Mouse (Mus musculus): Measurements from ENCODE around the gene Capn9. TPM values are rescaled to one million over a fixed set of nuclear protein-coding genes. Genes with fewer than 3 reads are reported as not detected.

Gene Capn9
- total and polyA plus RNA-seq, 3 experiments = 0.10 TPM; not detected in 2

DNA sequence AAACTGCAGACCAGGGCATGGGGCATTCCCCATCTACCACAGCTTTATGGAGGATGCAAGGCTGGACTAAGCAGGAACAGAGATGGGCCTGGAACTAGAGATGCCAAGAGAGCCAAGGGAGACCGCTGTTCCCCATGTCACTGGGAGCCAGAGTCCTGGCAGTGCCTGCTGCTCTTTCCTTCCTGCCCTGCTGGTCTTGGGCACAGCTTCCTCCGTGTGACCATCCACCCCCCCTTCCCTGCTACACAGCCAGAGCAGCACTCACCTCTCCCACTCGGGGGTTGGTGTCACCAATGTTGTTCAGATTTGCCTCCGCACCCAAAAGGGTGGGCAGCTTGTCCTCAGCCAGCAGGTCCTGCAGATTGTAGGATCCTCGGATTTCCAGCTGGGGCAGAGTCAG, 18.4 kb upstream of the Capn9 start:
- no peak for TF ChIP-seq CHD2 (IDR thresholded peaks at IDR 0.05; ENCODE audit: low read length)
- TF ChIP-seq TBP (conservative IDR thresholded peaks at IDR 0.05; ENCODE audit: low read depth, low read length) = no peak
- TF ChIP-seq GABPA (IDR thresholded peaks at IDR 0.05; ENCODE audit: insufficient replicate concordance, low read depth, low read length) = no peak
- Histone ChIP-seq H3K4me2 (ENCODE audit: insufficient read depth, low read depth, poor library complexity, severe bottlenecking) (no peak overlapping the region), H3K9me3 (replicated peaks; ENCODE audit: low read length) (no peaks in the 10 kb centered on the region), H3K36me3 (replicated peaks in 1 of 2; ENCODE audit: control insufficient read depth in 1 of 2, insufficient read depth in 1 of 2, low read length in 1 of 2) (peaks cover 5 to 22% of the 10 kb centered on the region in 2 experiments), H3K27me3 (replicated peaks) (peaks cover 16% of the 10 kb centered on the region), H3K4me1 (ENCODE audit: control insufficient read depth in 1 of 2, insufficient read depth in 2 of 2) (peaks cover 0 to 2% of the 10 kb centered on the region in 2 experiments; a peak in 1 of 4 replicates), H3K4me3 (replicated peaks in 1 of 3; ENCODE audit: low read depth in 2 of 3, low read length in 2 of 3, poor library complexity in 1 of 3) (no peak overlapping the region), H3K27ac (ENCODE audit: insufficient read depth, low read depth) (no peak overlapping the region), H3K9ac (ENCODE audit: insufficient read depth, low read depth) (no peak overlapping the region), H3K79me2 (replicated peaks; ENCODE audit: control insufficient read depth, extremely low read depth, insufficient read depth, poor library complexity, severe bottlenecking) (no peaks in the 10 kb centered on the region)
- in situ Hi-C loops (cut with MboI; ENCODE audit: low pct_ligation_motif_present, low pct_unique_long_range_greater_than_20kb, low sequenced_read_pairs) = no loop called here
- dilution Hi-C loops (cut with MboI; ENCODE audit: extremely low pct_ligation_motif_present, extremely low pct_unique_long_range_greater_than_20kb, low sequenced_read_pairs) = no loop called here
- DNase-seq (ENCODE audit: extremely low read depth) = no peak

DNA sequence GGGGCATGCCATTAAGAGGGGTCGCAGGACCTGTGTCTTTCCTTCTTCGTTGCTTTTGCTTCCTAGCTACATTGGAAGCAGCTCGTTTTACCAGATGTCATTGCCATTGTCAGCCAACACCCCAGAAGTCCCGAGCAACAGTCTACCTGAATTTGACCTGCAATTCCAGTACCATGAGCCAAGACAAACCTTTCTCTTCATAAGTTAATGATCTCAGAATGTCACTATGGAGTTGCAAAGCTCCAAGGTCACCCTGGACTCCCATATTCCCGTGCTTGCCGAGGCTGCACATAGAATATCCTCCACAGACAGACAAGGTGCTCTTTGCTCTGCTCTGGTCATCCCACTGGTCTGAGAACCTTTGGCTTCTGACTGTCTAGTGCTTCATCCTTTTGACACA, 8.8 kb upstream of the Capn9 start:
- no peak for DNase-seq (ENCODE audit: extremely low read depth)
- dilution Hi-C loops (cut with MboI; ENCODE audit: extremely low pct_ligation_motif_present, extremely low pct_unique_long_range_greater_than_20kb, low sequenced_read_pairs) = no loop called here
- Histone ChIP-seq H3K27me3 (replicated peaks) (peaks cover 79% of the 10 kb centered on the region), H3K4me3 (replicated peaks in 1 of 3; ENCODE audit: low read depth in 2 of 3, low read length in 2 of 3, poor library complexity in 1 of 3) (no peak overlapping the region), H3K79me2 (replicated peaks; ENCODE audit: control insufficient read depth, extremely low read depth, insufficient read depth, poor library complexity, severe bottlenecking) (no peaks in the 10 kb centered on the region), H3K9me3 (replicated peaks; ENCODE audit: low read length) (no peaks in the 10 kb centered on the region), H3K9ac (ENCODE audit: insufficient read depth, low read depth) (no peak overlapping the region), H3K4me2 (ENCODE audit: insufficient read depth, low read depth, poor library complexity, severe bottlenecking) (no peak overlapping the region), H3K4me1 (ENCODE audit: control insufficient read depth in 1 of 2, insufficient read depth in 2 of 2) (peaks cover 3 to 12% of the 10 kb centered on the region in 2 experiments; a peak in 3 of 4 replicates), H3K36me3 (replicated peaks in 1 of 2; ENCODE audit: control insufficient read depth in 1 of 2, insufficient read depth in 1 of 2, low read length in 1 of 2) (no peaks in the 10 kb centered on the region), H3K27ac (ENCODE audit: insufficient read depth, low read depth) (no peak overlapping the region)
- in situ Hi-C loops (cut with MboI; ENCODE audit: low pct_ligation_motif_present, low pct_unique_long_range_greater_than_20kb, low sequenced_read_pairs) = no loop called here
- no peak for TF ChIP-seq RAD21 (IDR thresholded peaks at IDR 0.05; ENCODE audit: low read depth, low read length)
- TF ChIP-seq ZMIZ1 (IDR thresholded peaks at IDR 0.05; ENCODE audit: low read depth, low read length) = no peak
- TF ChIP-seq CHD1 (IDR thresholded peaks at IDR 0.05; ENCODE audit: low read depth, low read length) = no peak
- no peak for TF ChIP-seq ZNF384 (IDR thresholded peaks at IDR 0.05; ENCODE audit: low read depth, low read length)
- no peak for TF ChIP-seq JUND (conservative IDR thresholded peaks at IDR 0.05; ENCODE audit: low read depth, low read length)
- TF ChIP-seq CHD2 (IDR thresholded peaks at IDR 0.05; ENCODE audit: low read length) = no peak
- TF ChIP-seq EP300 (IDR thresholded peaks at IDR 0.05; ENCODE audit: low read length) = no peak
- TF ChIP-seq RCOR1 (conservative IDR thresholded peaks at IDR 0.05; ENCODE audit: low read depth, low read length) = no peak
- TF ChIP-seq NELFE (IDR thresholded peaks at IDR 0.05; ENCODE audit: low read depth, low read length) = no peak
- no peak for TF ChIP-seq HCFC1 (IDR thresholded peaks at IDR 0.05; ENCODE audit: low read depth, low read length)
- TF ChIP-seq UBTF (IDR thresholded peaks at IDR 0.05; ENCODE audit: low read depth, low read length) = no peak
- TF ChIP-seq ZKSCAN1 (IDR thresholded peaks at IDR 0.05; ENCODE audit: borderline replicate concordance, low read depth, low read length) = no peak
- no peak for TF ChIP-seq USF2 (conservative IDR thresholded peaks at IDR 0.05; ENCODE audit: low read depth, low read length)

All from CH12.LX (cell line).